Mouse (Mus musculus) limb, embryonic 14.5 days (tissue): ENCODE results near the gene Zfp408. TPM values are rescaled to one million over a fixed set of nuclear protein-coding genes. Genes with fewer than 3 reads are reported as not detected.

ENCODE experiments used
- ATAC-seq: fragments of 200-750 bp; cut with Nextera tagmentation; 2 replicates; pipeline ENCODE4 v1.8.0; 2017; ENCODE audit warnings: low read depth, moderate number of reproducible peaks, moderate TSS enrichment; ENCODE audit not compliant: low FRiP score
- DNase-seq: peaks from one replicate; pipeline ENCODE4 v3.0.0-alpha.2; 2015; ENCODE audit warnings: low spot score
- H3K27ac ChIP-seq: fragments of 300-500 bp; sonication (generic); replicated peaks from 2 replicates; pipeline ENCODE4 v1.5.1; 2014; ENCODE audit warnings: low read depth, mild to moderate bottlenecking, low read length, moderate library complexity, mixed read lengths
- H3K27me3 ChIP-seq: fragments of 300-500 bp; sonication (generic); 2 replicates; pipeline ENCODE4 v1.6.1; 2014; ENCODE audit warnings: low read length, mixed read lengths; ENCODE audit not compliant: control insufficient read depth, insufficient read depth
- H3K36me3 ChIP-seq: fragments of 300-500 bp; sonication (generic); 2 replicates; pipeline ENCODE4 v1.6.1; 2014; ENCODE audit warnings: mild to moderate bottlenecking, low read length, moderate library complexity, mixed read lengths; ENCODE audit not compliant: control insufficient read depth, insufficient read depth
- H3K4me1 ChIP-seq: fragments of 300-500 bp; sonication (generic); 2 replicates; pipeline ENCODE4 v1.6.1; 2014; ENCODE audit warnings: antibody characterized with exemption, low read length, mixed read lengths; ENCODE audit not compliant: control insufficient read depth, insufficient read depth
- H3K4me2 ChIP-seq: fragments of 300-500 bp; sonication (generic); replicated peaks from 2 replicates; pipeline ENCODE4 v1.6.1; 2014; ENCODE audit warnings: low read depth, mild to moderate bottlenecking, low read length, moderate library complexity; ENCODE audit not compliant: severe bottlenecking
- H3K4me3 ChIP-seq: fragments of 300-500 bp; sonication (generic); replicated peaks from 2 replicates; pipeline ENCODE4 v1.5.1; 2014; ENCODE audit warnings: low read length
- H3K9ac ChIP-seq: fragments of 300-500 bp; sonication (generic); 2 replicates; pipeline ENCODE4 v1.6.1; 2014; ENCODE audit warnings: mild to moderate bottlenecking, low read depth, low read length, moderate library complexity; ENCODE audit not compliant: severe bottlenecking
- H3K9me3 ChIP-seq: fragments of 300-500 bp; sonication (generic); 2 replicates; pipeline ENCODE4 v1.6.1; 2016; ENCODE audit warnings: low read length; ENCODE audit not compliant: control insufficient read depth
- POLR2A ChIP-seq: fragments of 200-500 bp; IDR thresholded peaks from 2 replicates; pipeline ENCODE4 v1.8.0; 2012; ENCODE audit warnings: inconsistent platforms, mild to moderate bottlenecking, moderate library complexity, borderline replicate concordance; ENCODE audit not compliant: insufficient read depth, insufficient read length; ENCODE audit errors: extremely low read depth
- WGBS: fragments of 180-500 bp; shearing (Covaris S2); extraction: QIAGEN DNeasy Blood & Tissue Kit; methylation state at CpG from one replicate; pipeline ENCODE4 v1.1.7; 2014; 5-methylcytosine and 5-hydroxymethylcytosine counted together
- polyA plus RNA-seq, 2 experiments: library from polyadenylated mRNA; depleted of rRNA in 1 of 2; stranded (reverse) in 1 of 2; unstranded in 1 of 2; fragments of >200 nt; fragmentation: Nextera tagmentation in 1 of 2; extraction: Ambion mirVana in 1 of 2; gene quantifications; 2 replicates each; pipeline versions ENCODE4 v1.2.1 to v1.2.3; 2012 to 2014

The Zfp408 gene
- polyA plus RNA-seq, 2 experiments: 7.9 to 29.8 TPM

GRCm38 (mm10) chr2:91670038-91670437, 20.4 kb upstream of the Zfp408 start:
- 94% methylated on average over 6 of the region's 6 CpGs for WGBS
- Histone ChIP-seq H3K4me3 (no peak overlapping the region), H3K4me1 (no peaks in the 10 kb centered on the region), H3K9ac (no peak overlapping the region), H3K4me2 (no peak overlapping the region), H3K27ac (no peak overlapping the region), H3K27me3 (no peaks in the 10 kb centered on the region), H3K36me3 (peaks cover 78% of the 10 kb centered on the region), H3K9me3 (no peaks in the 10 kb centered on the region)
- TF ChIP-seq POLR2A: no peak
- no peak for ATAC-seq
- DNase-seq: no peak

GRCm38 (mm10) chr2:91669326-91669725, 19.7 kb upstream of the Zfp408 start:
- WGBS: 90% methylated on average over 8 of the region's 8 CpGs
- no peak overlapping the region for H3K9ac ChIP-seq
- no peaks in the 10 kb centered on the region for H3K4me1 ChIP-seq
- H3K4me2 ChIP-seq: no peak overlapping the region
- H3K4me3 ChIP-seq: no peak overlapping the region
- no peak for DNase-seq
- H3K36me3 ChIP-seq: peaks cover 78% of the 10 kb centered on the region
- H3K27me3 ChIP-seq: no peaks in the 10 kb centered on the region
- H3K27ac ChIP-seq: no peak overlapping the region
- H3K9me3 ChIP-seq: no peaks in the 10 kb centered on the region
- ATAC-seq: no peak
- TF ChIP-seq POLR2A: no peak

- Histone ChIP-seq H3K4me1 (no peaks in the 10 kb centered on the region), H3K9ac (no peak overlapping the region), H3K4me2 (no peak overlapping the region), H3K36me3 (peaks cover 81% of the 10 kb centered on the region), H3K27ac (no peak overlapping the region), H3K9me3 (no peaks in the 10 kb centered on the region), H3K4me3 (no peak overlapping the region), H3K27me3 (no peaks in the 10 kb centered on the region)
- DNase-seq: no peak
- ATAC-seq: no peak
- TF ChIP-seq POLR2A: no peak
- 61% methylated on average over 2 of the region's 2 CpGs for WGBS
These were observed 18.2 kb upstream of the Zfp408 start for GRCm38 (mm10) chr2:91667747-91668146.

GRCm38 (mm10) chr2:91666386-91666910, 16.9 kb upstream of the Zfp408 start:
- TF ChIP-seq POLR2A: no peak

GRCm38 (mm10) chr2:91664780-91665179, 15.2 kb upstream of the Zfp408 start:
- H3K9ac ChIP-seq: no peak overlapping the region
- H3K36me3 ChIP-seq: peaks cover 87% of the 10 kb centered on the region
- ATAC-seq (no peak), DNase-seq (no peak)
- no peak overlapping the region for H3K4me3 ChIP-seq
- H3K9me3 ChIP-seq: no peaks in the 10 kb centered on the region
- no peak overlapping the region for H3K27ac ChIP-seq
- no peak for TF ChIP-seq POLR2A
- H3K4me1 ChIP-seq: no peaks in the 10 kb centered on the region
- H3K4me2 ChIP-seq: no peak overlapping the region
- no peaks in the 10 kb centered on the region for H3K27me3 ChIP-seq

More at GRCm38 (mm10) chr2:91666386-91666910, 16.9 kb upstream of the Zfp408 start:
- H3K9ac ChIP-seq: no peak overlapping the region
- no peaks in the 10 kb centered on the region for H3K27me3 ChIP-seq
- H3K36me3 ChIP-seq: peaks cover 90% of the 10 kb centered on the region
- no peaks in the 10 kb centered on the region for H3K4me1 ChIP-seq
- H3K4me2 ChIP-seq: no peak overlapping the region
- 95% methylated on average over 6 of the region's 6 CpGs for WGBS
- ATAC-seq: no peak
- DNase-seq: no peak
- H3K4me3 ChIP-seq: no peak overlapping the region
- H3K9me3 ChIP-seq: no peaks in the 10 kb centered on the region
- no peak overlapping the region for H3K27ac ChIP-seq

- Histone ChIP-seq H3K27ac (no peak overlapping the region), H3K4me2 (no peak overlapping the region), H3K4me3 (no peak overlapping the region), H3K27me3 (no peaks in the 10 kb centered on the region), H3K4me1 (no peaks in the 10 kb centered on the region), H3K9me3 (no peaks in the 10 kb centered on the region), H3K36me3 (peaks cover 86% of the 10 kb centered on the region), H3K9ac (no peak overlapping the region)
- no peak for TF ChIP-seq POLR2A
- 92% methylated on average over 6 of the region's 6 CpGs for WGBS
- no peak for ATAC-seq
- no peak for DNase-seq
These were observed 11.4 kb upstream of the Zfp408 start for GRCm38 (mm10) chr2:91660981-91661380.
